Mouse (Mus musculus) erythroblast, embryonic 14.5 days (primary cell): Measurements from ENCODE around the gene Cog4.
"Not testable (repeated sequence)": the region's sequence is repeated elsewhere in the genome, so short reads cannot be mapped to it uniquely, and the experiment has no call there.

Experiments
- GATA1 ChIP-seq: IDR thresholded peaks from 2 replicates; pipeline ENCODE4 v1.6.1; 2012; ENCODE audit warnings: low read length, inconsistent platforms, mixed read lengths
- TAL1 ChIP-seq: IDR thresholded peaks from 3 replicates; pipeline ENCODE4 v1.6.1; 2012; ENCODE audit warnings: low read length, inconsistent platforms, mixed read lengths

- not testable (repeated sequence) for TF ChIP-seq GATA1, TAL1
Observed at GRCm38 (mm10) chr8:110909850-110910249, 63.5 kb downstream of the Cog4 start.
